Mouse (Mus musculus) adrenal gland, postnatal 25 days (tissue): Measurements from ENCODE around the gene Trnau1ap. TPM values are rescaled to one million over a fixed set of nuclear protein-coding genes. Genes with fewer than 3 reads are reported as not detected.

Experiments
- DNase-seq: peaks from one replicate; pipeline ENCODE4 v3.0.0; 2021; ENCODE audit warnings: mixed read lengths
- long read RNA-seq: library from polyadenylated mRNA; stranded (forward); transcript quantifications from one replicate; pipeline ENCODE4 v2.0.0, GENCODE M21; 2021
- total RNA-seq: library from RNA; stranded (reverse); gene quantifications from 2 replicates; pipeline ENCODE4 v1.2.3, GENCODE M21; 2021

Gene Trnau1ap
- 35.6 and 37.0 TPM in 2 replicates for total RNA-seq
- long read RNA-seq, transcript Trnau1ap-201 (9 exons, 1,130 nt), result major isoform, 22 of 38 reads
- long read RNA-seq, partial matches to known transcripts, result 7 of 38 reads
- long read RNA-seq, other reads (novel, unspliced or antisense), result 8 of 38 reads

DNA sequence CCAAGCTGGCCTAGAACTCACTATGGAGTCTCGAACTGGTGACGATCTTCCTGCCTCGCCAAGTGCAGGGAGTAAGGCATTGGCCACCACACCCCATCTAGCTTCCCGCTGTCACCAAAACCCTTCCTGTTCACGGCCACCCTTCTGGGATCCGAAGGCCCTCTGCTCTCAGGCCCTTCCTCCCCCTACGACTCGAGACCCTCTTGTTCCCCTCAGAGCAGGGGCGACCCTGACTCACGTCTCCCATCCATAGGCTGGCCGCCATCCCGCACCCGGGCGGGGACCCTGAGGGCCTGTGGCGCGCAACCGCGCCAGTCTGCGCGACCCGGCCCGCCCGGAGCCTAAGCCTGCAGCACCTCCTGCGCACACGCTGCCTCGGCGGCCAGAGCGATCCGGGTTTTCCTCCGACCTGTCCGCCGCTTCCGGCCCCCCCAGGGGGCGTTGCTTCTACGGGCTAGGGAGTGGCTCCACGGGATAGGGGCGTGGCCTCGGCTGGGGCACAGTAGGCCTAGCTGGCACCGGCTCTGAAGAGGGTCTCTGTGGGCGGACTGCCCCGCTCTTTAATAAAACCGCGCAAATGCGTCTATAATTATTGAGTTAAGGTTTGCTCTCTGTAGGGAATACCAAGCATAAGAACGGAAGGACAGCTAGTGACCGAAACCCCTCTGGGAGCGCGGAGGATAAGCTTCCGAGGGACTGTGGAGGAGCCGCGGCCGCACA, at the start of gene Trnau1ap:
Gene Trnau1ap, minus strand, starts transcription at position 424 of the 720 bp plus-strand sequence.
- peak; percentile 93 for DNase-seq

DNA sequence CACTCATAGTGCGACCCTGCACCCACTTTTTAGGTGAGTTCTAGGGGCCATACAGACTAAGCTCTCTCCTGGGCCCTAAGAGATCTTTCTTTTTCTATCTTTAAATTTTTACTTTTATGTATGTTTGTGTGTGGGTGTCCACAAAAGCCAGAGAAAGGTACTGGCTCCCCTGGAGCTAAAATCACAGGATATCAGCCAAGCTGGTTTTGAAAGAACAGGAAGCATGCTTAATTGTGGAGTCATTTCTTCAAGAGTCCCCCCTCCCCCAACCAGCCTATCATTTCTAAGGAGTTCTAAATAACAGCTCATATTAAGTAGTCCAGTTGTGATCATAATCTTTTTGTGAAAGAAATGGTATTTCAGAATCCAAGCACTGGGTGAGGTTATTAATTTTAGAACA, 44.5 kb upstream of the Trnau1ap start:
- no peak for DNase-seq

DNA sequence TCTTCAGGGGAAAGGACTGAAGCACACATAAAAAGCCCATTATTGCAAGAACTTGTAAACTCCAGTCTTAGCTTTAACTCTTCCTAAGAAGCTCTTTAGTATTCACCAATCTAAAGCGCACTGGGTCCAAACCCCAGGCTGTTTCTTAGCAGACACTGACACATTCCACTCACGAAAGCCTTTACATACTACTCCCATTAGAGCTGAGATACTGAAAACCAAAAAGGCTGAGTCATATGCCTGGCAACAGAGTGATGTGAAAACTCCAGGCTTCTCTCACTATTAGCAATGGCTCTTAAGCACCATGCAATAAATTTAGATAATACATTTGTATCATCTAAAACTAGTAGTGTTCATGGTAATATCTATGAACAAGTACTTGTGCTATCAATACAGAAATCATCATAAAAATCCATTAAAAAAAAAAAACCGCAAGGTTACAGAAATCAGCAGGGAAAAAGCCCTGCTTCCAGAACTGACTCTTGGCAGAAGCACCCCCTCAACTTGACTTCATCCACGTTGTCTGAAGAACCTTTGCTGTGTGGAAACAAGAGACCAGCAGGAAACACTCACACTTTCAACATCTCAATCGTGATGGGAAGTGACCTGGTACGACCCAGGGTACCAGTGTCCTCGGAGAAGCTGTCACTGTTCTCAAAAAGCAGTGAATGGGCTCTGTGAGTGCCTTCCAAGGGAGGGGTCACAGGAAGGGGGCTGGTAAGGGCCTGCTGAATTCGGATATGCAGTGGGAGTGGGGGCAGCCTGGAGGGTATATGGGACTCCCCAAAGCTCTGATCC, 40.8 kb upstream of the Trnau1ap start:
- no peak for DNase-seq

DNA sequence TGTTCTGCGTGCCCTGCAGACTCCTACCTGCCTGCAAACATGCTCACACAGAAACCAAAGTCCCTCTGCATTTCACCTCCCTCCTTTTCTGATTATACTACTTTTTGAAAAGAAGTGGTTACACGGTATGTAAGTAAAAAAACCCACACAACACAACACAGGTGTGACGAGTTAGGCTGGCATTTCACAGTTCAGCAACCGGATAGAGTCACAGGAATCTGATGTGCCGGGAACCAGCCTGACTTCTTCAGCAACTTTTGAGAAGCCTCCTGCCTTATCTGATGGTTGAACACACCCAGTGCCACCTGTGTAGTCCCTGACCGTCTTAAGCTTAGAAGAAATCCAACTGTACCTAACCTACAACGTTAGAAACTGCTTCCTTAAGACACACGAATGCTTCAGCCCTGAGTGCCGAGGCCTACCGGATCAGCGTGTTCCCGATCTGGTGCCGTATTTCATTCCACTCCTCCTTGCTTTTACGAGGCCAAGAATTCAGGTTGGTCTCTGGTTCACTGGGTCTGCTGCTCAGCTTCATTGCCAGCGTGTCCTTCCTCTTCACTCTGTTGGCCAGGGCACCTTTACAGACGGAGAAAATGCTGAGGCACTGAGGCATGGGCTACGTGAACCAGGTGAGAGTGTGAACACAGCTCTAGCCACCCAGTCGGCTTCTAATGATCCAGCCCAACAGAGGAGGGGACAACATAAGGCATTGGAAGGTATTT, 38.3 kb upstream of the Trnau1ap start:
- no peak for DNase-seq

DNA sequence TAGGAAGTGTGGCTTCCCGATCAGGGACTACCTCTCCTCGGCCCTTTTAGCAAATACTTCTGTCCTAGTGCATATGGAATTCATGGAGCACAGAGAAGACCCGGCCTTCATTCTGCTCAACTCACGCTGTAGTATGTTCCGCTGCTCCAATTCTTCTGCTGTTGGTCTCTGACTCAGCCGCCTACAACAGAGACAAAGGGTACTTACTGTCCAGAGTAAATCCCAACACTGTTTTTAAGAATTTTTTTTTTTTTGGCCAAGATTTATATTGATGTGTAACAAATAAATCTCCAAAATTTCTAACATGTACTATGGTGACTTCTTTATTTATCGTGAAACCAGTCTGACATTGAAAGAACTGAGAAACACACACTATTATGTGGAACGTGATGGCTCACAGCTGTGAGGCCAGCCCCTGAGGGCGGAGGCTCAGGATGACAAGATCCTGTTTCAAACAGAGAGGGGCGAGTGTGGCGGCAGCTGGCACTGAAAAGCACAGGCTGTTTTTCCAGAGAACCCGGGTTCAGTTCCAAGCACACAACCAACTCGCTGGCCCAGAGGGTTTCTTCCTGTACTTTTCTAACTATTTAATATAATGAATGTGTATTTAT, 36.2 kb upstream of the Trnau1ap start:
- no peak for DNase-seq

DNA sequence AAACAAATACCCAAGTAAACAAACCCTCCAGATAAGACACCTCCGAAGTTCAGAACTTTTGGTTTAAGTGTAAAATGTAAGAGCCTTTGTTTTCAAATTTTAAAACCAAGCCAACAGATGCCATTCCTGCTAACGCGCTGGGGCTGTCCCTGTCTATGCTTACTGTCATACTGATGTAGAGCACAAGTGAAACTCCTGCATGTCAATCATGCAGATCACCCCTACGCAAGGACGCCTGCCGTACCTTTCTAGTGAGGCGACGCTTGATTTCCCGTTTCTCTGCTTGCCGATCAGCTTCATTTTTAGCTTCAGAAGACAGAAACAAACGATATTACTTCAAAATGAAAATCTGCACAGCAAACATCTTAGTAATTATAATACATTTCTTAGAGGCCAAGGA, 34.1 kb upstream of the Trnau1ap start:
- DNase-seq, result no peak

DNA sequence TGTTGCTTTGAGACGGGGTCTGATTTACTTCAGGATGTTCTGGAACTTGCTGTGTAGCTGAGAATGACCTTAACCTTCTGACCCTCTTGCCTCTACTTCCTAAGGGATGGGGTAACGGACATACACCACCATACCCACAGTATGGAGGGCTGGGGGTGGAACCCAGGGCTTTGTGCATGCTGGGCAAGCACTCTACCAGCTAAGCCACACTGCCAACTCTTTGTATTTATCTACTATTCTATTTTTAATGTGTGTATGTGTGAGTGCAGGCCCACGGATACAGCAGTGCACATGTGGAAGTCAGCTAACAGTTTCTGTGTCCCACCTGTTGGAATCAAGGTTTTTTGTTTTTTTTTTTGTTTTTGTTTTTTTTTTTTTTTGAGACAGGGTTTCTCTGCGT, 30.2 kb upstream of the Trnau1ap start:
- DNase-seq, result no peak

DNA sequence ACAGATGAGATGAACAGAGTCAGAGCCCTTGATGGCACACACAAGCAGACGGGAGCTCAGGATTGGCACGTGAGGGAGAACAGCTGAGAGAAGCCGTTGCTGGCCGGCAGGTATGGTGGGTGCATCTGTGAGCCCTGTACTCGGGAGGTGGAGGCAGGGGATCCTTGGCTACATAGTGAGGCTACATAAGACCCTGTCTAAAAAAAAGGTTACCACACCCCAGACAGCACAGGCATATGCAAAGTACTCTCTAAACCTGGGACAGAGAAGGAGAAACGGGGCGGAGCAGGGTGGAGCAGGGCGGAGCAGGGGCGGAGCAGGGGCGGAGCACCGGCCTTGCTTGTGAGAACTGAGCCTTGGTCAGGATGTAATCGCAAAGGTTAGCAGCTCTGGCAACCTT, 26.8 kb upstream of the Trnau1ap start:
- peak; percentile 62 for DNase-seq

DNA sequence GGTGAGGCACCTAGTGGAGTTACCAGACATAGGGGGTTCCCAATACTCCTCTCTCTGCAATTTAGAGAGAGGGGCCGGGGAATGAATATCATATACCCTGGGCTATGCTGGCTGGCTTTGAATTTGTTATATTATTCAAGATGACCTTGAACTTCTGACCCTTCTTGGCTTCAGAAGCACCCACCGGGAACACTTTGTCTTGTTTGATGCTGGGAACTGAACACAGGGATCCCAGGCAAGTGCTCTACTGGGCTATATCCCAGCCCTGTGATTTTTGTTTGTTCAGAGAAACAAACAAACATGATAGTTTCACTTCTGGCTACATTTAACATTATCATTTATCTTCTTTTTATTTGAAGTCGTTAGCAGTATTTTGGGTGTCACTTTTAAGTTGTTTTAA, 26.1 kb upstream of the Trnau1ap start:
- DNase-seq, result no peak

DNA sequence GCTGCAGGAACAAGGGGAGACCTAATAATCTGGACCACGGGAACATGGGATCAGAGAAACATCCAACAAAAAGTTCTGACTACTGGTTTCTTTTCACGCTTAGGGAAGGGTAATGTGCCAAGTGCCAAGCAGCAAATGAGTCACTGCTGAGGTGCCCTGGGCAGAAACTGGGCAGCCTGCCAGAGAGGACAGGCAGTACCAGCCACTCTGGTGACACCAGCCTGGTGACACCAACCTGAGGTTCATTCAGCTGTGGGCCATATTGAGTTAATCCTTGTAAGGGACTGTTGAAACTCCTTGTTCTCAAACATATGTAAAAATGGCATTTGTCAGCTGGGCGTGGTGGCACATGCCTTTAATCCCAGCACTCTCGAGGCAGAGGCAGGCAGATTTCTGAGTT, 25.2 kb upstream of the Trnau1ap start:
- peak; percentile 84 for DNase-seq

DNA sequence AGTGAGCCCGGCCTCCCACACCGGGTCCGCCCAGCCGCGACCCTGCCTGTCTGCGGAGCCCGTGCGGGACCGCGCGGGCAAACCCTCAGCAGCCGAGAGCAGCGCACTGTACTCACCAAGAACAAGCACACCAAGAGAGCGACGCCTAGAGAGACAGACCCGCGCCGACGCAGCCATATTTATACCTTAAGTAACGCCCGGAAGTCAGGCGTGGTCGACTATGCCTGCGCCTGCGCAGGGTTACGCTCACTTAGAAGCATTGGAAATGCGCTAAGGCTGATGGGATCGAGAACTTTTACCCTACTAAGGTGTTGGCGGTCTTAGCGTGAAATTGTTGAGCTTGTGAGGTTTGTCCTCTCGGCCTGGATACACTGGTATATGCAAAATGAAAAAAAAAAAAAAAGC, 24.1 kb upstream of the Trnau1ap start, which contains the start of gene Rcc1:
Gene Rcc1, minus strand, starts transcription at position 125 of the 405 bp plus-strand sequence.
- DNase-seq, result peak; percentile 89

DNA sequence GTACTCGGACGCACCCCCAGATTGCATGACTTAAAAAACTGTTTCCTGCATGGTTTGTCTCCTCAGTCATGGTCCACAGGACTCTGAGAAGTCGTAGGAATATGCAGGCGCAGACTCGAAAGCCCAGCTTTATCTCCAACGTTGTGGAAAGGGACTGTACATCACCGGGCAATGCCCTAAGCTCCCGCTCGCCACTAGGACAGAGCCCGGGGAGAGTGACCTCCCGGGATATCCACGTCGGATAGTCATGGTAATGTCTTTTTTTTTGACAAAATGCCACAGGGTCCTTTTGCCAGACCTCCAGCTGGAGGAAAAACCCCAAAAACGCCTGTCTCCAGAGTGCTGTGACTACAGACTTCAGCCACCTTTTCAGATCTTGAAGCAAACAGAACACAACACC, 23.4 kb upstream of the Trnau1ap start:
- no peak for DNase-seq

DNA sequence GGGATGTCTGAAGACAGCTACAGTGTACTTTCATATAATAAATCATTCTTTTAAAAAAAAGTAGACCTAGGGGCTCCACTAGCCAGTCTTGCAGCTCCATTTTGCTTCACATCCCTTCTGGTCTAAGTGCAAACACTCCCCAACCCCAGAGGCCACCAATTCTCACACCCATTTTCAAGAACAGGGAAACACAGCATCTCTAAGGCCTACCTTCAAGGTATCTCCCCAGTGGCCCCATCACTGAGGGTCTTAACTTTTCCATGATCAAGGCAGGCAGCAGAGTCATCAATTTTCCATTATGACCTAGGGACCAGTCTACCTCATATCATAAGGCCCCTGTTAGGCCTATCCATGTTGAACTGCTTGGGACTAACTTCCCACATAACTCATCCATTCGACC, 22.1 kb upstream of the Trnau1ap start:
- DNase-seq, result no peak

DNA sequence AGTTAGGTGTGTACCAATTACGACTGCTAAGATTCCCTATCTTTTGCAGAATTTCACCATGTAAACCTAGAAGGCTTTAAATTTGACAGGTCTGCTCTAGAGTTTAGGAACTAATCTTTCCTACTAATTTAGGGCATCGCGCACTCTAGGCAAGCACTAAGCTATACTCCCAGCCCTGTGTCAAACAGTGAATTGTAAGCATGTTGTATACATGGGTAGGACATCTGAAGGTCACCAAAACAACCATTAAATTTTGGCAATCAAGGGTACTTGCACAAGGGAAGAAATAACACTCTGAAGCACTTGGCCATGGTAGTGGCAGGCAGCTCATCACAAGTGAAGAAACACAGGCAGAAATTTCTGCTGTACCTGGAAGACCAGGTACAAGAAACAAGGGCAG, 21.5 kb upstream of the Trnau1ap start:
- no peak for DNase-seq

DNA sequence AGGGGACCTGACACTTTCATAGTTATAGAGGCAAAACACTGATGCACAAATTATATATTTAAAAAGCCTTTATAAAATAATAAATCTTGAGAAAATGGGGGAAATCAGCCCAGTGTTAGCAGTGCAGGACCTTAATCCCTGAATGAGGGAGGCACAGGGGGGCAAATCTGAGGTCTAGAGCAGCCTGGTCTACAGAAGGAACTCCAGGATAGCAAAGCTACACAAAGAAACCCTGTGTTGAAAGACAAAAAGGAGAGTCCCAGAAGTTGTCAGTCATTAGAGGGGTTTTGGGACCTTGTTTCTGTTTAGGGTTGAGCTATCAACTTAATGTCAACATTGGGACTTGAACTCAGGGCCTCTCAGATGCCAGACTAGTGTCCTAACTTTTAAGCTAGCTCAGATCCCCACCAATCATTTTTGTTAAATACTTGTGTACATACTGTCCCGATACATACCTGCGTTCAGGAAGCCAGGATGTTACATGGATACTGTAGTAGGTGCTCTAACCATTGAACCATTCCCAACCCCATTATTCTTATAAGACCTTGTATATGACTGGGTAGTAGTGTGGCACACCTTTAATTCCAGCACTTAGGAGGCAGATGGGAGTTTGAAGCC, 20.9 kb upstream of the Trnau1ap start:
- DNase-seq, result no peak

DNA sequence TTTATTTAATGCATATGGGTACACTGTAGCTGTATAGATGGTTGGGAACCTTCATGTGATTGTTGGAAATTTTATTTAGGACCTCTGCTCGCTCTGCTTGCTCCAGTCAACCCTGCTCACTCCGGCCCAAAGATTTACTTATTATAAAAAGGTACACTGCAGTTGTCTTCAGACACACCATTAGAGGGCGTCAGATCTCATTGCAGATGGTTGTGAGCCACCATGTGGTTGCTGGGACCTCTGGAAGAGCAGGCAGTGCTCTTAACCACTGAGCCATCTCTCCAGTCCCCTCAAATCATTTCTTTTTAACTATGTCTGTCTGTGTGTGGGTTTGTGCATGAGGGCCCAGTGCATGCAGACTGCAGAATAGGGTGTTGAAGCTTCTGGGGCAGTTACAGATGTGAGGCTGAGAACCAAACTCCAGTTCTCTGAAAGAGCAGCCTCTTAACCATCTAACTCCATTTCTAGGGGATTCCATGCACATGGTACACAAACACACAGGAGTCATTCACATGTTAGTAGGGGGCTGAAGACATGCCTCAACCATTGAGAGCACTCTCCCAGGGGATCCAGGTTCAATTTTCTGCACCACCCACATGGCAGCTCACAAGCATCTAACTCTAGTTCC, 20.3 kb upstream of the Trnau1ap start:
- no peak for DNase-seq

DNA sequence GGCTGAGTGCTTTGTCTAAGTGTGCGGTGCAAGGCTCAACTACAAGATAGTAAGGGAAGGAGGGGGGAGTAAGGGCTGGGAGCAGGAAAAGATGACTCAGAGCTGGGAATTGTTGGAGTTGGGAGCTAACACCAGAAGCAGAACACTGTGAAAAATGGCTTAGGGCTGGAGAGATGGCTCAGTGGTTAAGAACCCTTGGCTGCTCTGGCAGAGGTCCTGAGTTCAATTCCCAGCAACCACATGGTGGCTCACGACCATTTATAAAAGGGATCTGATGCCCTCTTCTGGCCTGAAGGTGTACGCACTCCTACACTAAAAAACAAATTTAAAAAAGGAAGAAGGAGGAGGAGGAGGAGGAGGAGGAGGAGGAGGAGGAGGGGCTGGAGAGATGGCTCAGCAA, 17.3 kb upstream of the Trnau1ap start:
- DNase-seq, result no peak

DNA sequence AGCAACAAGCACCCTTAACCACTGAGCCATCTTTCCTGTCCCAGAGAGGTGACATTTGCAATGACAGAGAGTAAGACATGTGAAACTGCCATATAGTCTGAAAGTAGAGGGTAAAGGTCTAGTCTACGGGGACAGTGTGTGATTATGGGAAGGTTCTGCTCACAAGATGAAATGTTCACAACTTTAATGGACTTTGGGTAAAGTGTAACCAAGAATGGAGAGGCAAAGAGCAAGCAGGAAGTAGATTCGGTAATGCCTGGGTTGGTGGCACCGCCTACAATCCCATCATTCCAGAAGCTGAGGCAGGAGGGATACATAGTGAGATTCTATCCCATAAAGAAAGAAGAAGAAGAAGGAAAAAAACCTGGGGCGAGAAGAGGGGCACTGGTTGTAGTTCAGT, 16.9 kb upstream of the Trnau1ap start:
- no peak for DNase-seq

DNA sequence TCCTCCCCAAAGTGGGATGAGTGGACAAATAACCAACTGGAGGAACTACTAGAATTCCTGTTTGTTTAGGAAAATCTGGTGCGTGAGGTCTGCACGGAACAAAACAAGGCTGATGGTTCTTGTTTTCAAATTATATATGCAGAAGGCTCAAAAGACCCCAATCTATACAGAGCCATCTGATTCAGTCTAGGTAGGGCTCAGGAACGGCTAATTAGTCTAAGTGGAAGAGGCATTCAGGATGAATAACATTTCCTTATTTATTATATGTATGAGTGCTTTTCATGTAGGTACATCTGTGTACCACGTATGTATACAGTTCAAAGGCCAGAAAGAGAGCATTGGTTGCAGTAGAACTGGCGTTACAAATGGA, 16.5 kb upstream of the Trnau1ap start:
- DNase-seq, result no peak

DNA sequence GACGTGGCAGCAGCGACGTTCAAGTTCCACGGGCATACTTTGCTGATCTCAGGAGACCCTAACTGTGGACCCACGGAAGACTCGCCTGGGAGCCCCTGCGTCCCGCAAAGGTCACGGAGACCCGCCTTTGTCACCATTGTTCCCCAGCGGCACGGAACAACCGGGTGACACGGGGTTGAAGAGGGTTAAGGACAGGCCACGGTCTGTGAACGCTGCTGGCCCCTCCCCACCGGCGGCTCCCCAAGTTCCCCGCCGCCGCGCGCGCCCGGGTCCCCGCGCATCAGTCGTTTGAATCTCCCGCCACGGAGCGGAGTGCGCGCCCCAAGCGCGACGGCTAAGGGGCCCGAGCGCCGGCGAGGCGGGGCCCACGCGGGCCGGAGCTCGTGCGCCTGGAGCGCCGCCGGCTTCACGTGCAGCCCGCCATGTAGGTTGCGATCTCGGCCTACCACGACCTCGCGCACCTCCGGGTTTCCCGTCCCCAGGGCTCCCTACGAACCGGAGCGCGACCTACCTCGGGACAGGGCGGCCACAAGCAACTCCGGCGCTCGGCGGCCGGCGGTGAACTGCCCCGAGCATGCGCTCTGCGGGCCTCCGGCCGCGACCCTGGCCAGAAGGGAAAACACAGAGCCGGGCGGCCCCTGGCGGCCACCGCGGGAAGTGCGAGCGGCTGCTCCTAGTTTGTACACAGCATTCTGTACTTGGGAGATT, 16.0 kb upstream of the Trnau1ap start:
- DNase-seq, result peak; percentile 98
